Comparison of ENCODE assay signal across 9 mouse cellular contexts in the genomic region with DNA sequence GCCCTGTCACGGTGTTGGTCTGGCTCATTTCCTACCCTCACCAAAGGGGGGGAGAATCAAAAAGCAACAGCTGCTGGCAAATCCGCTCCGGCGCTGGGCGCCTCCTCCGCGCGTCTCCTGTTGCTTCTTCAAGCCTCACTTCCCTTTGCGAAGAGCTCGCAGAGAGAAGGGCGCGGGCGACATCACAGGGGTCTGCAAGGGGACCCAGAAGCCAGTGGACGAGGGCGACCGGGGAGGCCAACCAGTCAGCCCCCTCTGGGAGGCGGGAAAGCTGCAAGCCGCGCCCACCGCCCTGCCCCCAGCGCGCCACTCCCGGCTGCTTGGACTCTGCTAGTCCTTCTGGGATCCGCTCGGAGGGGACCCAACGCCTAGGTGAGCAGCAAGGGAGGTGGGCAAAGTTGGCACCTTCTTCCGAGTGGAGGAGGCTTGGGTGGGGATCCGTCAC. TPM values are rescaled to one million over a fixed set of nuclear protein-coding genes. Genes with fewer than 3 reads are reported as not detected.
DNase-seq lines count a peak whose midpoint lies in the region; ATAC-seq and TF ChIP-seq lines count a peak whose summit lies in the region.
"Had no signal": no experiment of that assay in that cellular context is flagged by ENCODE, and none has a peak within 500 bp of the region (broad histone marks: within the 10 kb centered on the region; RNA-seq: fewer than 3 reads in every experiment).

Gene Fxyd6 (plus strand): TSS at position 69 of the 445 bp plus-strand sequence.

- peaks cover 12% of the 10 kb centered on the region for H3K4me1 ChIP-seq in intestine, embryonic 16.5 days (ENCODE audit: control insufficient read depth, insufficient read depth, low read length)
- H3K4me1 ChIP-seq in neural tube, embryonic 11.5 days (ENCODE audit: control insufficient read depth, insufficient read depth, low read length) = peaks cover 8% of the 10 kb centered on the region

- no peaks in the 10 kb centered on the region for H3K9me3 ChIP-seq in intestine, embryonic 16.5 days (ENCODE audit: control insufficient read depth, low read length)
- no peaks in the 10 kb centered on the region for H3K9me3 ChIP-seq in neural tube, embryonic 11.5 days (ENCODE audit: control insufficient read depth, low read length)

- under 1% methylated on average over 28 of the region's 28 CpGs for WGBS in intestine, embryonic 16.5 days
- under 1% methylated on average over 28 of the region's 28 CpGs for WGBS in neural tube, embryonic 11.5 days

- 0 out of 2 replicates have a peak, but pooled peaks have one; percentile 3 for TF ChIP-seq CTCF in layer of hippocampus, adult 2 months (conservative IDR thresholded peaks at IDR 0.05)

- H3K27ac ChIP-seq in layer of hippocampus, adult 2 months = peak within 1 kb of the TSS; percentile 67
- H3K27ac ChIP-seq in intestine, embryonic 16.5 days (ENCODE audit: low read length) = peak within 1 kb of the TSS; percentile 41; the same call in 1 of the 2 replicates
- peak within 1 kb of the TSS; percentile 15; the same call in 1 of the 2 replicates for H3K27ac ChIP-seq in neural tube, embryonic 11.5 days (ENCODE audit: low read depth, low read length)

- H3K27me3 ChIP-seq in intestine, embryonic 16.5 days (replicated peaks; ENCODE audit: control insufficient read depth, insufficient read depth, low read length) = no peaks in the 10 kb centered on the region; the same call in 1 of the 2 replicates
- no peaks in the 10 kb centered on the region for H3K27me3 ChIP-seq in neural tube, embryonic 11.5 days (ENCODE audit: control insufficient read depth, insufficient read depth, low read length)

- H3K9ac ChIP-seq in intestine, embryonic 16.5 days (ENCODE audit: low read depth, low read length) = peak within 1 kb of the TSS; percentile 68
- peak within 1 kb of the TSS; percentile 65 for H3K9ac ChIP-seq in neural tube, embryonic 11.5 days (ENCODE audit: low read length)

- H3K4me2 ChIP-seq in intestine, embryonic 16.5 days (ENCODE audit: low read depth, low read length) = peak within 1 kb of the TSS; percentile 94
- H3K4me2 ChIP-seq in neural tube, embryonic 11.5 days (ENCODE audit: low read depth) = peak within 1 kb of the TSS; percentile 93

- no peaks in the 10 kb centered on the region for H3K36me3 ChIP-seq in intestine, embryonic 16.5 days (ENCODE audit: control insufficient read depth, insufficient read depth, low read length)
- no peaks in the 10 kb centered on the region for H3K36me3 ChIP-seq in neural tube, embryonic 11.5 days (ENCODE audit: control insufficient read depth, insufficient read depth, low read length)

- peak within 1 kb of the TSS; percentile 67 for H3K4me3 ChIP-seq in layer of hippocampus, adult 2 months
- H3K4me3 ChIP-seq in intestine, embryonic 16.5 days (ENCODE audit: low read length) = peak within 1 kb of the TSS; percentile 49
- peak within 1 kb of the TSS; percentile 69 for H3K4me3 ChIP-seq in neural tube, embryonic 11.5 days (ENCODE audit: low read depth, low read length)

- DNase-seq in layer of hippocampus, adult 2 months (ENCODE audit: low spot score in 2 of 2) = peak; percentile 29 to 40
- DNase-seq in layer of hippocampus, adult 9-11 months = no peak
- peak; percentile 57 for DNase-seq in embryo, embryonic 11.5 days (ENCODE audit: low read depth, low spot score)
- DNase-seq in heart, adult 11 months = peak; percentile 97
- peak; percentile 36 for DNase-seq in liver
- peak; percentile 80 for DNase-seq in neural tube, embryonic 11.5 days (ENCODE audit: low spot score)
- DNase-seq in thymus, postnatal 14 days = peak; percentile 69

- peak; percentile 74 for ATAC-seq in intestine, embryonic 16.5 days
- no peak for ATAC-seq in neural tube, embryonic 11.5 days (ENCODE audit: insufficient read depth, low FRiP score, low TSS enrichment)

RNA-seq across cellular contexts. Expression of gene Fxyd6, which starts in this region (rescaled TPM):
- 10 to 100 TPM; 81.6 to 83.4 TPM for total RNA-seq in layer of hippocampus, adult 2 months (2021)
- 65.8 and 66.7 TPM in 2 replicates for polyA plus RNA-seq in intestine, embryonic 16.5 days (2015; fragmentation: Nextera tagmentation; extraction: Ambion mirVana)
- 109 and 111 TPM in 2 replicates for polyA plus RNA-seq in neural tube, embryonic 11.5 days (2014; fragmentation: Nextera tagmentation; extraction: Ambion mirVana)
- polyA plus RNA-seq: C2C12 had no signal

Comparison
In these comparisons a context has a peak if more than half of its experiments do, and no peak if none do; other contexts are left out.
1. H3K27ac ChIP-seq: peak in every context shown above with its lines; median percentile 67 in layer of hippocampus, adult 2 months; 41 in intestine, embryonic 16.5 days; 15 in neural tube, embryonic 11.5 days.